Mouse (Mus musculus) kidney, adult 2 months (tissue): Measurements from ENCODE around the gene Krt1. TPM values are rescaled to one million over a fixed set of nuclear protein-coding genes. Genes with fewer than 3 reads are reported as not detected.

ENCODE experiments used
- DNase-seq: peaks from one replicate; pipeline ENCODE4 v3.0.0; 2021
- H3K27ac ChIP-seq: fragments of 200-500 bp; 2 replicates; pipeline ENCODE4 v1.5.1; 2012; ENCODE audit warnings: low read depth, low read length, control low read depth, inconsistent platforms; ENCODE audit not compliant: insufficient read depth
- H3K27me3 ChIP-seq: fragments of 200-500 bp; replicated peaks from 2 replicates; pipeline ENCODE4 v1.6.1; 2012; ENCODE audit warnings: mild to moderate bottlenecking, moderate library complexity, low read length, inconsistent platforms; ENCODE audit not compliant: control insufficient read depth, insufficient read depth
- H3K36me3 ChIP-seq: fragments of 200-500 bp; 2 replicates; pipeline ENCODE4 v1.6.1; 2012; ENCODE audit warnings: mild to moderate bottlenecking, moderate library complexity, low read length, inconsistent platforms; ENCODE audit not compliant: control insufficient read depth, insufficient read depth
- H3K4me1 ChIP-seq: fragments of 200-500 bp; 2 replicates; pipeline ENCODE4 v1.6.1; 2011; ENCODE audit warnings: low read length; ENCODE audit not compliant: control insufficient read depth, insufficient read depth
- H3K4me3 ChIP-seq: fragments of 200-500 bp; 2 replicates; pipeline ENCODE4 v1.5.1; 2011; ENCODE audit warnings: mild to moderate bottlenecking, low read depth, low read length, control low read depth; ENCODE audit not compliant: insufficient read depth
- CTCF ChIP-seq: fragments of 200-500 bp; conservative IDR thresholded peaks from 2 replicates; pipeline ENCODE4 v1.5.1; 2011; ENCODE audit warnings: low read depth, mild to moderate bottlenecking, control low read depth, low read length, moderate library complexity, mixed read lengths; ENCODE audit not compliant: insufficient read depth, insufficient read length
- POLR2A ChIP-seq: fragments of 200-500 bp; IDR thresholded peaks from one replicate; pipeline ENCODE4 v1.6.1; 2011; ENCODE audit warnings: low read depth, low read length, control low read depth
- WGBS: fragments of 180-500 bp; shearing (Covaris S2); methylation state at CpG from one replicate; pipeline ENCODE4 v1.1.7; 2018; 5-methylcytosine and 5-hydroxymethylcytosine counted together
- polyA plus RNA-seq: library from polyadenylated mRNA; depleted of rRNA; stranded (reverse); fragments of >200 nt; gene quantifications from 2 replicates; pipeline ENCODE4 v1.2.3, GENCODE M21; 2012; rRNA removed

Gene Krt1
- 0.05 and 0.11 TPM in 2 replicates for polyA plus RNA-seq

GRCm38 (mm10) chr15:101850694-101851093 is at the start of gene Krt1:
TSS of gene Krt1 (minus strand) at chr15:101850794.
- H3K27ac ChIP-seq, result no peak within 1 kb of the TSS
- H3K36me3 ChIP-seq, result no peaks in the 10 kb centered on the region
- 76% methylated on average over 6 of the region's 6 CpGs for WGBS
- no peak for DNase-seq
- H3K27me3 ChIP-seq, result no peaks in the 10 kb centered on the region
- H3K4me1 ChIP-seq, result no peaks in the 10 kb centered on the region; the same call in 1 of the 2 replicates
- TF ChIP-seq POLR2A (no peak), CTCF (no peak)
- no peak within 1 kb of the TSS for H3K4me3 ChIP-seq

GRCm38 (mm10) chr15:101895216-101895615 is 44.6 kb upstream of the Krt1 start:
- 92% methylated on average over 4 of the region's 4 CpGs for WGBS
- no peaks in the 10 kb centered on the region for H3K36me3 ChIP-seq
- H3K4me3 ChIP-seq, result no peak overlapping the region
- H3K27ac ChIP-seq, result no peak overlapping the region
- no peaks in the 10 kb centered on the region for H3K4me1 ChIP-seq
- TF ChIP-seq POLR2A (no peak), CTCF (no peak)
- no peaks in the 10 kb centered on the region for H3K27me3 ChIP-seq
- no peak for DNase-seq

- WGBS, result 65% methylated on average over 4 of the region's 4 CpGs
- no peaks in the 10 kb centered on the region for H3K36me3 ChIP-seq
- no peaks in the 10 kb centered on the region for H3K4me1 ChIP-seq
- no peak for TF ChIP-seq POLR2A
- no peak for TF ChIP-seq CTCF
- DNase-seq, result no peak
- H3K27ac ChIP-seq, result no peak within 1 kb of the TSS
- H3K27me3 ChIP-seq, result no peaks in the 10 kb centered on the region
- H3K4me3 ChIP-seq, result no peak within 1 kb of the TSS
These were observed 42.2 kb upstream of the Krt1 start, which contains the start of gene Krt76 for GRCm38 (mm10) chr15:101892820-101893219. TSS of gene Krt76 (minus strand) at chr15:101892920.

- Histone ChIP-seq H3K4me1 (no peaks in the 10 kb centered on the region), H3K36me3 (no peaks in the 10 kb centered on the region), H3K27me3 (no peaks in the 10 kb centered on the region), H3K4me3 (no peak overlapping the region), H3K27ac (no peak overlapping the region)
- DNase-seq, result no peak
- TF ChIP-seq POLR2A (no peak), CTCF (no peak)
- WGBS, result 11% methylated on average over 11 of the region's 11 CpGs
These were observed 29.2 kb upstream of the Krt1 start for GRCm38 (mm10) chr15:101879776-101880175.

GRCm38 (mm10) chr15:101878041-101878440 is 27.4 kb upstream of the Krt1 start:
- no peaks in the 10 kb centered on the region for H3K4me1 ChIP-seq
- 61% methylated on average over 2 of the region's 2 CpGs for WGBS
- DNase-seq, result no peak
- no peak overlapping the region for H3K27ac ChIP-seq
- TF ChIP-seq CTCF (no peak), POLR2A (no peak)
- no peak overlapping the region for H3K4me3 ChIP-seq
- no peaks in the 10 kb centered on the region for H3K27me3 ChIP-seq
- H3K36me3 ChIP-seq, result no peaks in the 10 kb centered on the region

- no peaks in the 10 kb centered on the region for H3K4me1 ChIP-seq
- 63% methylated on average over 1 of the region's 1 CpGs for WGBS
- no peak overlapping the region for H3K27ac ChIP-seq
- no peak for DNase-seq
- H3K27me3 ChIP-seq, result no peaks in the 10 kb centered on the region
- TF ChIP-seq CTCF, result no peak
- no peak for TF ChIP-seq POLR2A
- no peak overlapping the region for H3K4me3 ChIP-seq
- no peaks in the 10 kb centered on the region for H3K36me3 ChIP-seq
These were observed 23.8 kb upstream of the Krt1 start for GRCm38 (mm10) chr15:101874383-101874782.

DNA sequence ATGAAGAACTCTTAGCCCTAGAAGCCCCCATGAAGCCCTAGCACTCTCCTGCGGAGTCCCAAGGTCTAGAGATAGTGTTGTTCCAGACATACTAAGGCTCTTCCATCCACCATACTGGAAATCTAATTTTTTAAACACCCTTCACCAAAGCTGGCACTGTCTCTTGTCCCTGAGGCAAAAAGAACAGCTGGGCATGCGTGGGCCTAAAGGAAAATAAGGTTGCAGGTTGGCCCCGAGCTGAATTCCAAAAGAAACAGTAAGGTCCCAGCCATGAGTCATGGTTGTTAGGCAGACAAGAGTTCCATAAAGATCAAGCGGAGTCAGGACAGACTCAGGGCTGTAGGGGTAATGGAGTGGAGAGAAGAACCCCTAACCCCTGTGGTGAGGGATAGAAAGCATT is 22.6 kb upstream of the Krt1 start:
- no peaks in the 10 kb centered on the region for H3K36me3 ChIP-seq
- H3K4me3 ChIP-seq, result no peak overlapping the region
- no peaks in the 10 kb centered on the region for H3K27me3 ChIP-seq
- H3K27ac ChIP-seq, result no peak overlapping the region
- no peaks in the 10 kb centered on the region for H3K4me1 ChIP-seq
- no peak for DNase-seq
- TF ChIP-seq CTCF (no peak), POLR2A (no peak)
- 45% methylated on average over 4 of the region's 4 CpGs for WGBS
